Mouse (Mus musculus): ENCODE data around the gene Tas2r115. TPM values are rescaled to one million over a fixed set of nuclear protein-coding genes. Genes with fewer than 3 reads are reported as not detected.

Gene Tas2r115
- polyA plus RNA-seq, 1 experiment from 2014 or later, result not detected

Other genes starting within 250 kb of the Tas2r115 start
- not detected in 2 replicates for gene Prh1, start 168.2 kb downstream of the Tas2r115 start, polyA plus RNA-seq (2014; fragmentation: Nextera tagmentation; extraction: Ambion mirVana)
- gene Prp2, start 142.1 kb downstream of the Tas2r115 start, polyA plus RNA-seq (2014; fragmentation: Nextera tagmentation; extraction: Ambion mirVana), result not detected in 2 replicates
- not detected in 2 replicates for gene A630073D07Rik, start 86.5 kb downstream of the Tas2r115 start, polyA plus RNA-seq (2014; fragmentation: Nextera tagmentation; extraction: Ambion mirVana)
- not detected in 2 replicates for gene Tas2r120, start 81.1 kb downstream of the Tas2r115 start, polyA plus RNA-seq (2014; fragmentation: Nextera tagmentation; extraction: Ambion mirVana)
- gene Tas2r121, start 37.0 kb downstream of the Tas2r115 start, polyA plus RNA-seq (2014; fragmentation: Nextera tagmentation; extraction: Ambion mirVana), result not detected in 2 replicates
- gene Tas2r122, start 26.1 kb downstream of the Tas2r115 start, polyA plus RNA-seq (2014; fragmentation: Nextera tagmentation; extraction: Ambion mirVana), result not detected in 2 replicates
- gene Tas2r124, start 16.7 kb upstream of the Tas2r115 start, polyA plus RNA-seq (2014; fragmentation: Nextera tagmentation; extraction: Ambion mirVana), result not detected in 2 replicates
- not detected in 2 replicates for gene Tas2r102, start 24.1 kb upstream of the Tas2r115 start, polyA plus RNA-seq (2014; fragmentation: Nextera tagmentation; extraction: Ambion mirVana)
- gene Tas2r136, start 40.1 kb upstream of the Tas2r115 start, polyA plus RNA-seq (2014; fragmentation: Nextera tagmentation; extraction: Ambion mirVana), result not detected in 2 replicates
- gene Tas2r117, start 64.8 kb upstream of the Tas2r115 start, polyA plus RNA-seq (2014; fragmentation: Nextera tagmentation; extraction: Ambion mirVana), result not detected in 2 replicates
- not detected in 2 replicates for gene Tas2r123, start 109.1 kb upstream of the Tas2r115 start, polyA plus RNA-seq (2014; fragmentation: Nextera tagmentation; extraction: Ambion mirVana)
- gene Tas2r116, start 117.4 kb upstream of the Tas2r115 start, polyA plus RNA-seq (2014; fragmentation: Nextera tagmentation; extraction: Ambion mirVana), result not detected in 2 replicates
- not detected in 2 replicates for gene Tas2r110, start 130.0 kb upstream of the Tas2r115 start, polyA plus RNA-seq (2014; fragmentation: Nextera tagmentation; extraction: Ambion mirVana)
- not detected in 2 replicates for gene Tas2r113, start 155.0 kb upstream of the Tas2r115 start, polyA plus RNA-seq (2014; fragmentation: Nextera tagmentation; extraction: Ambion mirVana)
- not detected in 2 replicates for gene Tas2r125, start 171.6 kb upstream of the Tas2r115 start, polyA plus RNA-seq (2014; fragmentation: Nextera tagmentation; extraction: Ambion mirVana)
- gene Tas2r129, start 213.1 kb upstream of the Tas2r115 start, polyA plus RNA-seq (2014; fragmentation: Nextera tagmentation; extraction: Ambion mirVana), result not detected in 2 replicates
- not detected in 2 replicates for gene Tas2r131, start 219.9 kb upstream of the Tas2r115 start, polyA plus RNA-seq (2014; fragmentation: Nextera tagmentation; extraction: Ambion mirVana)
- gene Tas2r109, start 242.9 kb upstream of the Tas2r115 start, polyA plus RNA-seq (2014; fragmentation: Nextera tagmentation; extraction: Ambion mirVana), result not detected in 2 replicates